Comparison of ENCODE assay signal across 10 mouse cellular contexts in the genomic region with DNA sequence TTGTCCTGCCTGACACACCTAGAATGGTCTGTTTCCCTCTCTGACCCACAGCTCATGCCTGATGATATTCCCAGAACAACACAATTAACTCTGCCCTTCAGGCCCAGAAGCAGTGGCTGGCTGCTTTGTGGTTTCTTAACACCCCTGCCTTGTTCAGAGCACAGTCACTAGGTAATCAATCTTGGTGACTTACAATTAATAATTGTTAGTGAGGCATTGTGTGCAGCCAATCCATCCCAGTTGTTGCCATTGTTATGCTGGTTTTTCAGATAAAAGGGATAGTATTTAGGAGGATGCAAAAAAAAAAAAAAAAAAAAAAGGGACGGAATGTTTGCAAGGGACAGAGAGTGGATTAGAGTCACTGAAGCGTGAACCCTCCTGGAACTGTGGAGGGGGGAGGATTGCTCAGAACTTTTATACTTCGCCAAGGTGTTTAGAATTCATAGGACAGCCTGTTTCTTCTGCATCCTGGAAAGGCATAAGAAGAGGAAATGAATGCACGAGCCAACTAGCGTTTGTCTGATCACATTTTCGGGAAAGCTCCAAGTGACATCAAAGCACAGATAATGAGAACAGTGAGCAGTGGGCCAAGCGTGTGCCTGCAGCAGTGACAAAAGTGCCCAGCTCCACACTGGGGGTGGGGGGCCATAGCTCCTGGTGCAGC.
DNase-seq lines count a peak whose midpoint lies in the region; ATAC-seq lines count a peak whose summit lies in the region.
"Had no signal": no experiment of that assay in that cellular context is flagged by ENCODE, and none has a peak within 500 bp of the region (broad histone marks: within the 10 kb centered on the region; RNA-seq: fewer than 3 reads in every experiment).

No protein-coding gene starts in this region.

- DNase-seq in frontal cortex, postnatal 10 days (ENCODE audit: low spot score in 2 of 2), result peak; percentile 8 to 23
- no peak for DNase-seq in frontal cortex, postnatal 14 days (ENCODE audit: low spot score in 2 of 2)
- DNase-seq in right cerebral cortex, postnatal 10 days (ENCODE audit: low spot score in 2 of 2), result peak; percentile 41 to 49
- no peak for DNase-seq in right cerebral cortex, postnatal 4 days
- peak; percentile 34 for DNase-seq in mesoderm, embryonic 11.5 days (ENCODE audit: low read depth, low spot score)
- no peak for DNase-seq in T-cell, adult 2 months (ENCODE audit: low spot score)
- DNase-seq: heart, postnatal 14 days; liver, postnatal 0 days had no signal

- ATAC-seq in activated CD4-positive, CD25-positive, alpha-beta regulatory T cell, adult 4 months, result no peak
- ATAC-seq in granulocyte monocyte progenitor cell, adult 5-6 weeks (replicated peaks; ENCODE audit: poor library complexity, severe bottlenecking), result no peak
- ATAC-seq: liver, postnatal 0 days had no signal

Comparison
In these comparisons a context has a peak if more than half of its experiments do, and no peak if none do; other contexts are left out.
1. DNase-seq: peak in frontal cortex, postnatal 10 days (2 of 2), right cerebral cortex, postnatal 10 days (2 of 2) and mesoderm, embryonic 11.5 days (single experiment); none in frontal cortex, postnatal 14 days (0 of 2), right cerebral cortex, postnatal 4 days (single experiment) and T-cell, adult 2 months (single experiment).